Mouse (Mus musculus) naive thymus-derived CD4-positive, alpha-beta T cell, adult 5 months (primary cell): ENCODE results near the gene Olfr402. TPM values are rescaled to one million over a fixed set of nuclear protein-coding genes. Genes with fewer than 3 reads are reported as not detected.

Experiments
- polyA plus RNA-seq: library from polyadenylated mRNA; unstranded; fragments of 100-300 nt; shearing (Covaris generic); gene quantifications from one replicate; pipeline ENCODE4 v1.2.1, GENCODE M21; 2017

Gene Olfr402
- not detected for polyA plus RNA-seq

GRCm38 (mm10) chr11:74153229-74153628 lies at the start of gene Olfr402:
Gene Olfr402 (plus strand): TSS chr11:74153529.

DNA sequence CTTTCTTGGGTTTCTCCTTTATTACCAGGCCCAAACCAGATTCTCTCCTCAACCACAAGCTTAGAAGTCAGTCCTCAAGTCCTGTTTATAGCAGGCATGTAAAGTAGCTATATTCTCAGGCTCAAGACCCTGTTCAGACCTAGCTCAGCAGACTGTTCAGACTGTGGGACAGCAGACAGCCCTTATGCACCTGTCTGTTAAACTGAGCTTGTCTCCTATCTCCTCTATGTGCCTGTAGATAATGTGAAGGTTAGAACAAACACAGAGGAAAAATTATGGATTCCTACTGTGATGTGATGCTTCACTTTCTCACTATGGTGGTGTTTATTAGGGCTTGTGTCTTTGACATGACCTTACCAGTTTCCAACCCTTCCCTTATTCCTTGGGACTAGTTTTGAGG lies 39.9 kb upstream of the Olfr402 start, which contains the start of gene Olfr401:
Gene Olfr401 (plus strand): TSS at position 301 of the 400 bp plus-strand sequence.

GRCm38 (mm10) chr11:74185949-74186348 lies 32.6 kb downstream of the Olfr402 start, which contains the start of gene Olfr403:
Gene Olfr403 (plus strand): TSS chr11:74186249.

Other genes with a start within 250 kb of the Olfr402 start
- not detected for gene Olfr395, start 244.2 kb upstream of the Olfr402 start, polyA plus RNA-seq
- not detected for gene Olfr23, start 216.9 kb upstream of the Olfr402 start, polyA plus RNA-seq
- gene Olfr397, start 192.7 kb upstream of the Olfr402 start, polyA plus RNA-seq, result not detected
- gene Olfr398, start 163.1 kb upstream of the Olfr402 start, polyA plus RNA-seq, result 0.49 TPM
- gene Olfr139, start 97.0 kb upstream of the Olfr402 start, polyA plus RNA-seq, result not detected
- not detected for gene Olfr399, start 96.9 kb upstream of the Olfr402 start, polyA plus RNA-seq
- gene Zfp616, start 83.6 kb upstream of the Olfr402 start, polyA plus RNA-seq, result not detected
- gene Olfr401, start 39.8 kb upstream of the Olfr402 start, polyA plus RNA-seq, result not detected
- not detected for gene Olfr403, start 32.7 kb downstream of the Olfr402 start, polyA plus RNA-seq
- not detected for gene Olfr43, start 57.9 kb downstream of the Olfr402 start, polyA plus RNA-seq
- gene Olfr406, start 106.3 kb downstream of the Olfr402 start, polyA plus RNA-seq, result not detected
- not detected for gene Olfr59, start 130.2 kb downstream of the Olfr402 start, polyA plus RNA-seq
- gene Olfr410, start 184.5 kb downstream of the Olfr402 start, polyA plus RNA-seq, result not detected
- gene Olfr411, start 199.1 kb downstream of the Olfr402 start, polyA plus RNA-seq, result not detected
- not detected for gene Olfr412, start 208.5 kb downstream of the Olfr402 start, polyA plus RNA-seq